Mouse (Mus musculus) brown adipose tissue, adult 24 weeks (tissue): ENCODE measurements at regions not wholly inside any gene's neighbourhood (a gene's known extent, or its start where the extent isn't known, plus 50 kb on each side); places are given as distances from the start of the nearest gene placed in this dataset.
"Not testable (repeated sequence)": the region's sequence is repeated elsewhere in the genome, so short reads cannot be mapped to it uniquely, and the experiment has no call there.

Experiments used
- H3K27ac ChIP-seq: fragments of 200-500 bp; replicated peaks from 2 replicates; pipeline ENCODE4 v1.5.1; 2012; ENCODE audit warnings: low read depth, mild to moderate bottlenecking, low read length
- H3K4me1 ChIP-seq: fragments of 200-500 bp; 2 replicates; pipeline ENCODE4 v1.6.1; 2012; ENCODE audit warnings: low read length, mixed read lengths; ENCODE audit not compliant: control insufficient read depth, insufficient read depth, insufficient read length
- H3K4me3 ChIP-seq: fragments of 200-500 bp; 2 replicates; pipeline ENCODE4 v1.5.1; 2012; ENCODE audit warnings: low read depth, mild to moderate bottlenecking, low read length, moderate library complexity; ENCODE audit not compliant: insufficient read depth

GRCm38 (mm10) chr8:46355066-46355465 is 60.6 kb upstream of the Helt start:
- H3K4me1 ChIP-seq = no peaks in the 10 kb centered on the region
- H3K27ac ChIP-seq = no peak overlapping the region
- H3K4me3 ChIP-seq = no peak overlapping the region

GRCm38 (mm10) chr8:46357961-46358360 is 63.5 kb upstream of the Helt start:
- H3K27ac ChIP-seq, H3K4me1 ChIP-seq, H3K4me3 ChIP-seq: not testable (repeated sequence)

GRCm38 (mm10) chr8:46362871-46363306 is 68.4 kb upstream of the Helt start:
- no peaks in the 10 kb centered on the region for H3K4me1 ChIP-seq
- no peak overlapping the region for H3K4me3 ChIP-seq
- H3K27ac ChIP-seq = no peak overlapping the region

GRCm38 (mm10) chr8:46365711-46366110 is 71.2 kb upstream of the Helt start:
- no peak overlapping the region for H3K4me3 ChIP-seq
- H3K27ac ChIP-seq = no peak overlapping the region
- H3K4me1 ChIP-seq = no peaks in the 10 kb centered on the region

- Histone ChIP-seq H3K4me1 (no peaks in the 10 kb centered on the region), H3K4me3 (no peak overlapping the region), H3K27ac (no peak overlapping the region)
Measured at GRCm38 (mm10) chr8:46367125-46367524, 72.7 kb upstream of the Helt start.

- H3K4me1 ChIP-seq = no peaks in the 10 kb centered on the region
- H3K4me3 ChIP-seq = no peak overlapping the region
- no peak overlapping the region for H3K27ac ChIP-seq
Measured at GRCm38 (mm10) chr8:46374092-46374491, 79.6 kb upstream of the Helt start.

GRCm38 (mm10) chr8:46375986-46376385 is 81.5 kb upstream of the Helt start:
- Histone ChIP-seq H3K4me3 (no peak overlapping the region), H3K27ac (no peak overlapping the region), H3K4me1 (no peaks in the 10 kb centered on the region)

GRCm38 (mm10) chr8:46384926-46385325 is 85.9 kb upstream of the Acsl1 start:
- peaks cover 20% of the 10 kb centered on the region for H3K4me1 ChIP-seq
- no peak overlapping the region for H3K4me3 ChIP-seq
- H3K27ac ChIP-seq = peak overlapping the region; percentile 88

GRCm38 (mm10) chr8:46385806-46386205 is 85.0 kb upstream of the Acsl1 start:
- Histone ChIP-seq H3K27ac (peak overlapping the region; percentile 96), H3K4me3 (no peak overlapping the region), H3K4me1 (peaks cover 20% of the 10 kb centered on the region)

- H3K4me3 ChIP-seq = no peak overlapping the region
- H3K27ac ChIP-seq = peak overlapping the region; percentile 96
- H3K4me1 ChIP-seq = peaks cover 20% of the 10 kb centered on the region
Measured at GRCm38 (mm10) chr8:46386553-46386952, 84.3 kb upstream of the Acsl1 start.

- H3K4me1 ChIP-seq = peaks cover 20% of the 10 kb centered on the region
- no peak overlapping the region for H3K4me3 ChIP-seq
- peak overlapping the region; percentile 96 for H3K27ac ChIP-seq
Measured at GRCm38 (mm10) chr8:46387037-46387436, 83.8 kb upstream of the Acsl1 start.

- Histone ChIP-seq H3K27ac (peak overlapping the region; percentile 92), H3K4me3 (no peak overlapping the region), H3K4me1 (peaks cover 20% of the 10 kb centered on the region)
Measured at GRCm38 (mm10) chr8:46388421-46388820, 82.4 kb upstream of the Acsl1 start.

- Histone ChIP-seq H3K4me1 (peaks cover 20% of the 10 kb centered on the region), H3K4me3 (no peak overlapping the region), H3K27ac (peak overlapping the region; percentile 35; the same call in 1 of the 2 replicates)
Measured at GRCm38 (mm10) chr8:46390431-46390830, 80.4 kb upstream of the Acsl1 start.

- Histone ChIP-seq H3K4me3 (no peak overlapping the region), H3K4me1 (peaks cover 16% of the 10 kb centered on the region), H3K27ac (no peak overlapping the region)
Measured at GRCm38 (mm10) chr8:46391678-46392077, 79.2 kb upstream of the Acsl1 start.

- Histone ChIP-seq H3K4me3 (no peak overlapping the region), H3K4me1 (peaks cover 8% of the 10 kb centered on the region; the same call in 1 of the 2 replicates), H3K27ac (no peak overlapping the region)
Measured at GRCm38 (mm10) chr8:46393296-46393695, 77.5 kb upstream of the Acsl1 start.

GRCm38 (mm10) chr8:46394750-46395149 is 76.1 kb upstream of the Acsl1 start:
- H3K4me3 ChIP-seq = no peak overlapping the region

GRCm38 (mm10) chr8:46395348-46395747 is 75.5 kb upstream of the Acsl1 start:
- no peak overlapping the region for H3K4me3 ChIP-seq
- H3K4me1 ChIP-seq = no peaks in the 10 kb centered on the region
- H3K27ac ChIP-seq = no peak overlapping the region

More at GRCm38 (mm10) chr8:46394750-46395149, 76.1 kb upstream of the Acsl1 start:
- no peak overlapping the region for H3K27ac ChIP-seq
- peaks cover under 1% of the 10 kb centered on the region; the same call in 1 of the 2 replicates for H3K4me1 ChIP-seq
